14 mouse cellular contexts compared by ENCODE assay signal in genomic region chr13:103095491-103095890, GRCm38 (mm10).
DNase-seq lines count a peak whose midpoint lies in the region; ATAC-seq lines count a peak whose summit lies in the region.
"Had no signal": no experiment of that assay in that cellular context is flagged by ENCODE, and none has a peak within 500 bp of the region (broad histone marks: within the 10 kb centered on the region; RNA-seq: fewer than 3 reads in every experiment).

No protein-coding gene starts in this region.

- DNase-seq in heart, adult 9 months (ENCODE audit: low spot score in 2 of 2): no peak
- no peak for DNase-seq in lung, postnatal 25 days (ENCODE audit: low spot score)
- DNase-seq in thymus, postnatal 0 days (ENCODE audit: low spot score): no peak
- DNase-seq: adrenal gland, postnatal 25 days; cerebellum, adult 8-10 months; gastrocnemius, postnatal 36 days; kidney, postnatal 10 days had no signal

- peak overlapping the region; percentile 79 for H3K9ac ChIP-seq in heart, embryonic 14.5 days (ENCODE audit: low read length)
- no peak overlapping the region for H3K9ac ChIP-seq in lung, embryonic 15.5 days
- H3K9ac ChIP-seq in midbrain, embryonic 15.5 days: no peak overlapping the region
- H3K9ac ChIP-seq: embryonic facial prominence, embryonic 12.5 days; liver, embryonic 15.5 days had no signal

- H3K4me3 ChIP-seq in heart, embryonic 14.5 days (ENCODE audit: control insufficient read depth in 1 of 2, insufficient read depth in 1 of 2, low read depth in 1 of 2, low read length in 2 of 2): peak overlapping the region; percentile 47 to 56
- peak overlapping the region; percentile 50 for H3K4me3 ChIP-seq in lung, embryonic 15.5 days
- H3K4me3 ChIP-seq in midbrain, embryonic 15.5 days: peak overlapping the region; percentile 45
- H3K4me3 ChIP-seq: liver, embryonic 15.5 days had no signal

- peaks cover 4 to 17% of the 10 kb centered on the region in 2 experiments; a peak in 3 of 4 replicates for H3K4me1 ChIP-seq in heart, embryonic 14.5 days (ENCODE audit: control insufficient read depth in 2 of 2, insufficient read depth in 2 of 2, low read length in 2 of 2)
- 0 out of 2 replicates have a peak, but pooled peaks cover 5% of the 10 kb centered on the region for H3K4me1 ChIP-seq in lung, embryonic 15.5 days
- H3K4me1 ChIP-seq in midbrain, embryonic 15.5 days: peaks cover 17% of the 10 kb centered on the region

- no peak for ATAC-seq in heart, embryonic 14.5 days (ENCODE audit: insufficient number of reproducible peaks, insufficient read depth, low FRiP score, low read depth)
- ATAC-seq in lung, embryonic 15.5 days (ENCODE audit: borderline replicate concordance, extremely low read depth, low FRiP score, low TSS enrichment): no peak
- peak; percentile 47 for ATAC-seq in common myeloid progenitor, adult 5-6 weeks (replicated peaks; ENCODE audit: low read depth, poor library complexity, severe bottlenecking)
- no peak for ATAC-seq in midbrain, embryonic 15.5 days (replicated peaks)
- no peak for ATAC-seq in monocyte, adult 5-6 weeks (replicated peaks; ENCODE audit: insufficient number of reproducible peaks, low FRiP score, low TSS enrichment, poor library complexity, severe bottlenecking)

- H3K9me3 ChIP-seq in heart, embryonic 14.5 days (ENCODE audit: control insufficient read depth, low read length): no peaks in the 10 kb centered on the region
- H3K9me3 ChIP-seq in lung, embryonic 15.5 days: no peaks in the 10 kb centered on the region
- no peaks in the 10 kb centered on the region for H3K9me3 ChIP-seq in midbrain, embryonic 15.5 days
- H3K9me3 ChIP-seq: embryonic facial prominence, embryonic 12.5 days; liver, embryonic 15.5 days had no signal

- peak overlapping the region; percentile 84 to 97 for H3K27ac ChIP-seq in heart, embryonic 14.5 days (replicated peaks in 1 of 2; ENCODE audit: control insufficient read depth in 1 of 2, insufficient read depth in 1 of 2, low read depth in 2 of 2, low read length in 2 of 2)
- peak overlapping the region; percentile 61 for H3K27ac ChIP-seq in lung, embryonic 15.5 days
- no peak overlapping the region for H3K27ac ChIP-seq in midbrain, embryonic 15.5 days
- H3K27ac ChIP-seq: embryonic facial prominence, embryonic 12.5 days; liver, embryonic 15.5 days had no signal

- 16% methylated on average over 7 of the region's 7 CpGs for WGBS in heart, embryonic 14.5 days
- WGBS in lung, embryonic 15.5 days: 55% methylated on average over 7 of the region's 7 CpGs
- WGBS in midbrain, embryonic 15.5 days: 35% methylated on average over 7 of the region's 7 CpGs

- H3K4me2 ChIP-seq in heart, embryonic 14.5 days (ENCODE audit: low read length): peak overlapping the region; percentile 86
- peak overlapping the region; percentile 88 for H3K4me2 ChIP-seq in lung, embryonic 15.5 days
- peak overlapping the region; percentile 79; the same call in 1 of the 2 replicates for H3K4me2 ChIP-seq in midbrain, embryonic 15.5 days

- H3K36me3 ChIP-seq in heart, embryonic 14.5 days (ENCODE audit: control insufficient read depth, insufficient read depth, low read length): no peaks in the 10 kb centered on the region
- no peaks in the 10 kb centered on the region for H3K36me3 ChIP-seq in lung, embryonic 15.5 days
- no peaks in the 10 kb centered on the region for H3K36me3 ChIP-seq in midbrain, embryonic 15.5 days (replicated peaks)
- H3K36me3 ChIP-seq: embryonic facial prominence, embryonic 12.5 days; liver, embryonic 15.5 days had no signal

- no peaks in the 10 kb centered on the region for H3K27me3 ChIP-seq in heart, embryonic 14.5 days (ENCODE audit: control insufficient read depth, insufficient read depth, low read length)
- H3K27me3 ChIP-seq in lung, embryonic 15.5 days: 0 out of 2 replicates have a peak, but pooled peaks cover 4% of the 10 kb centered on the region
- 0 out of 2 replicates have a peak, but pooled peaks cover 3% of the 10 kb centered on the region for H3K27me3 ChIP-seq in midbrain, embryonic 15.5 days (replicated peaks)
